Mouse (Mus musculus) forebrain, embryonic 13.5 days (tissue): ENCODE data around the gene Olfr16. TPM values are rescaled to one million over a fixed set of nuclear protein-coding genes. Genes with fewer than 3 reads are reported as not detected.

ENCODE experiments used
- polyA plus RNA-seq: library from polyadenylated mRNA; unstranded; fragments of >200 nt; fragmentation: Nextera tagmentation; extraction: Ambion mirVana; gene quantifications from 2 replicates; pipeline ENCODE4 v1.2.1, GENCODE M21; 2015

Gene Olfr16
- polyA plus RNA-seq, 1 experiment from 2014 or later: not detected

Other genes starting within 250 kb of the Olfr16 start
- not detected in 2 replicates for gene Apcs, start 55.4 kb upstream of the Olfr16 start, polyA plus RNA-seq
- not detected in 2 replicates for gene Olfr1408, start 187.0 kb downstream of the Olfr16 start, polyA plus RNA-seq
- not detected in 2 replicates for gene Olfr1406, start 240.2 kb downstream of the Olfr16 start, polyA plus RNA-seq
- gene Olfr218, start 247.4 kb downstream of the Olfr16 start, polyA plus RNA-seq: not detected in 2 replicates